Mouse (Mus musculus) cortical plate, adult 2 months (tissue): Measurements from ENCODE around the gene Klhl29.

Experiments used
- CTCF ChIP-seq: fragments of 200-500 bp; IDR thresholded peaks from 2 replicates; pipeline ENCODE4 v1.5.1; 2011; ENCODE audit warnings: mild to moderate bottlenecking, control low read depth, low read length; ENCODE audit not compliant: insufficient read depth; ENCODE audit errors: extremely low read depth
- POLR2A ChIP-seq: fragments of 200-500 bp; IDR thresholded peaks from 2 replicates; pipeline ENCODE4 v1.6.1; 2011; ENCODE audit warnings: mild to moderate bottlenecking, low read length, control low read depth; ENCODE audit not compliant: insufficient read depth; ENCODE audit errors: extremely low read depth

DNA sequence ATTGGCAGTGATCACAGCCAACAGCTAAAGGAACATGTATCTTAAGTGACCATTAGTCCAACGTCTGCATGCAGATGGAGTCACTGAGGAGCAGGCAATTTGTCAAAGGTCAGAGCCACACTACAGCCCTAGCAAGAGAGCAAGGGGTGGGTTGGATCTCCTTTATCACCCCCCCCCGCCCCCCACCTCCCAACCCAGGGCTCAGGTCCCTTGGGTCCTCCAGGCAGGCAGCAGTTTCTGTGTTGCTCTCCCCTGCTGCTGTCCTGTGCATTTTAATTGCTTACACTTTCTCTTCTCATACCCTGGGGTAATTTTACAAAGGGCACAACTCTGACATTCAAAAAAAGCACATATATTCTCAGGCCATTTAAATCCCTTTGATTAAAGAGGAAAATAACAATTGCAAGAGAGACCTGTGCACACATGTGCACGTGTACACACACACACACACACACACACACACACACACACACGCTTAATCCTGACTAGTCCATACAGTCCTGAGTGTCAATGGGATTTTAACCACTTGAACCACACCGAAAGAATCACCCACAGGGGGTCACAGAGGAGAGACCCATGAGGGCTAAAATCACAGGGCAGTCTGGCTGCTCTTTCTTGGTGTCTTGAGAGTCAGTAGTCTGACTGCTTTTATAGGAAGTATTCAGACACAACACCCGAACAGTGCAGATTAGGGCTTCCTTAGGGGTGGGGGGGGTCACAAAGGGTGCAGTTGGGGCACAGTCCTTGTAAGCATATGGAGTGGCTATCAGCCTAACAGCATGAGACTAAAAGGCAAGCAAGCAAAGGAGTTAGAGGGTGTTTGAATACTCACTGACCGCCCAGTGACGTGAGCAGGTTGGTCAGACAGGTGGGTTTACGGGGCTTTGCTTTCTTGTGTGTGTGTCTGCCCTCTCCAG, 108.0 kb downstream of the Klhl29 start:
- TF ChIP-seq CTCF (no peak), POLR2A (no peak)
